Comparison of ENCODE assay signal across 8 mouse cellular contexts in the genomic region with DNA sequence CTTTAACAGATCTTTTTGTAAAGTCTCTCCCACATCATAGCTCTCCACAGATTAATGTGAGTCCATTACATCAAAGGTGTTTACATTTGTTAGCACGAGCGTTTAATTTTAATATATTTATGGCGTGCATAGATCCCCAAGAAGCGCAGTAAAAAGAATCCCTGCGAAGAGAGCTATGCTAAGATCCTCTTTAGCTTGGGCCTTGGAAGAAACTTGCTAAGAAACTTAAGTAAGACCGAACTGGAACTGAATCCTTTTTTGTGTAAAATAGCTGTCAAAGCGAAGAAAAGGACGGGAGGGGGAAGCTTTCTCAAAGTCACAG. TPM values are rescaled to one million over a fixed set of nuclear protein-coding genes. Genes with fewer than 3 reads are reported as not detected.
A peak's percentile ranks its signal among the peaks of the same experiment; 100 is the strongest.
DNase-seq lines count a peak whose midpoint lies in the region; ATAC-seq and TF ChIP-seq lines count a peak whose summit lies in the region.

No protein-coding gene starts in this region.

- no peak for DNase-seq in left cerebral cortex, adult 2 months (ENCODE audit: extremely low spot score in 1 of 2, low spot score in 2 of 2)
- no peak for DNase-seq in left cerebral cortex, adult 9 months (ENCODE audit: low spot score in 2 of 2)
- DNase-seq in cerebellum, postnatal 10 days, result no peak
- DNase-seq in left cerebral cortex, adult 8-10 months (ENCODE audit: low spot score in 2 of 2), result no peak
- DNase-seq in right cerebral cortex, adult 2 months (ENCODE audit: low spot score in 2 of 2), result no peak

- peak overlapping the region; percentile 89 for H3K4me2 ChIP-seq in embryonic facial prominence, embryonic 15.5 days (replicated peaks)
- peak overlapping the region; percentile 87 for H3K4me2 ChIP-seq in intestine, postnatal 0 days (replicated peaks; ENCODE audit: low read depth)
- peak overlapping the region; percentile 94 for H3K4me2 ChIP-seq in neural tube, embryonic 15.5 days

- H3K27me3 ChIP-seq in embryonic facial prominence, embryonic 15.5 days, result peaks cover 18% of the 10 kb centered on the region
- H3K27me3 ChIP-seq in intestine, postnatal 0 days (replicated peaks; ENCODE audit: control insufficient read depth, insufficient read depth, low read length), result peaks cover 3% of the 10 kb centered on the region; the same call in 1 of the 2 replicates
- peaks cover 20% of the 10 kb centered on the region for H3K27me3 ChIP-seq in neural tube, embryonic 15.5 days (replicated peaks)

- ATAC-seq in embryonic facial prominence, embryonic 15.5 days (ENCODE audit: insufficient number of reproducible peaks, low FRiP score, low TSS enrichment, low read depth), result no peak
- ATAC-seq in intestine, postnatal 0 days, result no peak
- ATAC-seq in neural tube, embryonic 15.5 days (ENCODE audit: low FRiP score), result no peak

- intact Hi-C loops in left cerebral cortex, adult 2 months (cut with DNase I), result no loop called here

- peaks cover 8% of the 10 kb centered on the region; the same call in 1 of the 2 replicates for H3K4me1 ChIP-seq in embryonic facial prominence, embryonic 15.5 days
- no peaks in the 10 kb centered on the region for H3K4me1 ChIP-seq in intestine, postnatal 0 days (replicated peaks; ENCODE audit: control insufficient read depth, insufficient read depth, low read length)
- peaks cover 12% of the 10 kb centered on the region for H3K4me1 ChIP-seq in neural tube, embryonic 15.5 days

- H3K9me3 ChIP-seq in embryonic facial prominence, embryonic 15.5 days (replicated peaks), result no peaks in the 10 kb centered on the region
- H3K9me3 ChIP-seq in intestine, postnatal 0 days (ENCODE audit: control insufficient read depth), result no peaks in the 10 kb centered on the region
- H3K9me3 ChIP-seq in neural tube, embryonic 15.5 days (replicated peaks), result no peaks in the 10 kb centered on the region

- 10% methylated on average over 8 of the region's 8 CpGs for WGBS in embryonic facial prominence, embryonic 15.5 days
- 30% methylated on average over 8 of the region's 8 CpGs for WGBS in intestine, postnatal 0 days
- WGBS in neural tube, embryonic 15.5 days, result 4% methylated on average over 8 of the region's 8 CpGs

- 0 out of 2 replicates have a peak overlapping the region, but pooled peaks have one; percentile 9 for H3K9ac ChIP-seq in embryonic facial prominence, embryonic 15.5 days
- H3K9ac ChIP-seq in intestine, postnatal 0 days (ENCODE audit: low read depth, low read length), result no peak overlapping the region
- H3K9ac ChIP-seq in neural tube, embryonic 15.5 days (replicated peaks), result no peak overlapping the region

- H3K36me3 ChIP-seq in embryonic facial prominence, embryonic 15.5 days, result no peaks in the 10 kb centered on the region
- no peaks in the 10 kb centered on the region for H3K36me3 ChIP-seq in intestine, postnatal 0 days (ENCODE audit: control insufficient read depth, insufficient read depth)
- H3K36me3 ChIP-seq in neural tube, embryonic 15.5 days, result no peaks in the 10 kb centered on the region

- H3K27ac ChIP-seq in left cerebral cortex, adult 2 months, result no peak overlapping the region
- no peak overlapping the region for H3K27ac ChIP-seq in embryonic facial prominence, embryonic 15.5 days (replicated peaks)
- H3K27ac ChIP-seq in intestine, postnatal 0 days (ENCODE audit: low read depth, low read length), result no peak overlapping the region
- H3K27ac ChIP-seq in neural tube, embryonic 15.5 days (replicated peaks), result no peak overlapping the region

- TF ChIP-seq CTCF in left cerebral cortex, adult 2 months (IDR thresholded peaks at IDR 0.05), result no peak
- TF ChIP-seq CTCF in intestine, postnatal 0 days (IDR thresholded peaks at IDR 0.05; ENCODE audit: low read depth), result no peak

- peak overlapping the region; percentile 48 for H3K4me3 ChIP-seq in left cerebral cortex, adult 2 months
- H3K4me3 ChIP-seq in embryonic facial prominence, embryonic 15.5 days (replicated peaks), result peak overlapping the region; percentile 50
- peak overlapping the region; percentile 53 for H3K4me3 ChIP-seq in intestine, postnatal 0 days (ENCODE audit: low read depth, low read length)
- H3K4me3 ChIP-seq in neural tube, embryonic 15.5 days (replicated peaks), result peak overlapping the region; percentile 49

RNA-seq across cellular contexts. Expression of gene Slc25a21, which starts 1.0 kb away (rescaled TPM):
- 1 to 10 TPM in 1 of 2 experiments, under 1 TPM in 1; 0.32 to 1.1 TPM for total RNA-seq in left cerebral cortex, adult 2 months (2021)
- polyA plus RNA-seq in embryonic facial prominence, embryonic 15.5 days (2015; fragmentation: Nextera tagmentation; extraction: Ambion mirVana), result 0.56 and 0.84 TPM in 2 replicates
- polyA plus RNA-seq in intestine, postnatal 0 days (2015; fragmentation: Nextera tagmentation; extraction: Ambion mirVana), result 0.08 TPM in 1 of 2 replicates, not detected in the other
- 0.14 and 0.43 TPM in 2 replicates for polyA plus RNA-seq in neural tube, embryonic 15.5 days (2015; fragmentation: Nextera tagmentation; extraction: Ambion mirVana)
- 1 to 10 TPM in 2 of 4 experiments, under 1 TPM in 2; 0.68 to 1.7 (median 1.1) TPM for total RNA-seq in left cerebral cortex, adult 8-10 months (2022)

RNA-seq across cellular contexts. Expression of gene Prps1l3, which starts 34.0 kb away (rescaled TPM):
- total RNA-seq in left cerebral cortex, adult 2 months (2021), result 10 to 100 TPM; 13.3 to 14.7 TPM
- polyA plus RNA-seq in embryonic facial prominence, embryonic 15.5 days (2015; fragmentation: Nextera tagmentation; extraction: Ambion mirVana), result 50.5 and 51.9 TPM in 2 replicates
- 21.5 and 21.7 TPM in 2 replicates for polyA plus RNA-seq in intestine, postnatal 0 days (2015; fragmentation: Nextera tagmentation; extraction: Ambion mirVana)
- 20.0 and 30.6 TPM in 2 replicates for polyA plus RNA-seq in neural tube, embryonic 15.5 days (2015; fragmentation: Nextera tagmentation; extraction: Ambion mirVana)
- total RNA-seq in left cerebral cortex, adult 8-10 months (2022), result 10 to 100 TPM; 14.1 to 16.2 (median 15.3) TPM

RNA-seq across cellular contexts. Expression of gene Mipol1, which starts 34.0 kb away (rescaled TPM):
- 1 to 10 TPM; 5.4 to 6.4 TPM for total RNA-seq in left cerebral cortex, adult 2 months (2021)
- 8.5 and 10.1 TPM in 2 replicates for polyA plus RNA-seq in embryonic facial prominence, embryonic 15.5 days (2015; fragmentation: Nextera tagmentation; extraction: Ambion mirVana)
- polyA plus RNA-seq in intestine, postnatal 0 days (2015; fragmentation: Nextera tagmentation; extraction: Ambion mirVana), result 4.0 TPM in 2 replicates
- polyA plus RNA-seq in neural tube, embryonic 15.5 days (2015; fragmentation: Nextera tagmentation; extraction: Ambion mirVana), result 5.5 and 6.4 TPM in 2 replicates
- 10 to 100 TPM in 1 of 4 experiments, 1 to 10 TPM in 3; 7.9 to 13.1 (median 8.4) TPM for total RNA-seq in left cerebral cortex, adult 8-10 months (2022)
